Mouse (Mus musculus): ENCODE measurements around the gene Proca1. TPM values are rescaled to one million over a fixed set of nuclear protein-coding genes. Genes with fewer than 3 reads are reported as not detected.

Gene Proca1
- polyA plus RNA-seq (2012) = 0.18 and 0.67 TPM in 2 replicates

DNA sequence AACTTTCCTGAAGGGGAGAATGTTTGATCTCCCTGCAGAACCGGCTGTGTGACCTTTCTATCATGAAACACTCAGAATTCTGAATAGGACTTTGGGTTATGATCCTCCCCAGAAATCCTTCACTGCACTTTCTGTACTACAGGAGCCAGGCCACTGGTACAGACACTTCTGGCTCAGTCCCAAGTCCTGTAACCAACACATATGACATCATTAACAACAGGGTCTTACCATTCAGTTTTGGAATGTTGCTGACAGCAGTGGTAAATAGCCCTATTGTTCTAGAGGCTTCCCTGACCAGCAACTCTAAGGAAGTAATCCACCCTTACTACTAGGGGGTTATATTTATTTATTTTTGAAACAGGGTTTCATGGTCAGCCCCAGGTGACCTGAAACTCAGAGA is at the start of gene Proca1:
Proca1 (plus strand) TSS at position 280 of the 400 bp plus-strand sequence.

DNA sequence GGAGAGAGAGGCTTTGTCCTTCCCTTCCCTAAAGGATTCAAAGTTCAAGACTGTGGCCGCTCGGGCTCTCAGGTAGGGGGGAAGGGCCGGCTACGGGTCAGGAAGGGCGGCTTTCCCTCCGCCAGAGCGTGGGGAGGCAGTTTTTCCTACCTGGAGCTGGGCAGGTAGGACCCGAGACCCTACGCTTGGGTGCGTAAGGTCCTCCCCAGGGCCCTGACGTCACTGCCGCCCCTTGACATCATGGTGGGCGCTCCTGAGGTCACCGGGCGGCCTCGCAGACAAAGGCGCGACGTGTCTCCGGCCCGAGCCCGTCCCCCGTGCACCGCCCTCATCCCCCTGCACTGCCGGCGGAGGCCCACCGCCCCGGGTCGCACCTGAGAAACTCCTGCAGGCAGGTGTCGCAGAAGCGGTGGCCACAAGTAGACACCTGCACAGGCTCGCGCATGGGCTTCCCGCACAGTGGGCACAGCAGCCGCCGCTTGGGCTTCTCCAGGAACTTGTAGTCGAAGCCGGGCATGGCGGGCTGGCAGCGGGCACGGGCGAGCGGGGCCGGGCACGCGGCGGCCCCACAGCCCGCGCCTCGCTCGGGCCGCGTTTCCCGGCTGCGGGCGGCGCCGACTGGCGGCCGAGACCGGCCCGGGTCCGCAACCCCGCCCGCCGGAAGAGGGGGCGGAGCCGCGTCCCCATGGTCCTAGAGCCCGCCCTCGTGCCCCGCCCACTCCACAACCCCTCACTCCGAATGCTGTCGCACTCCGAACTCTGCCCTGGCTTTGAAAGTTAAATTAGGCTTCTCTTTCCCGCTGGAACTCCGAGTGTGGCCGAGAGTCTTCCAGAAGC is 28.1 kb upstream of the Proca1 start, which contains the start of gene Traf4:
Traf4 (minus strand) TSS at position 666 of the 837 bp plus-strand sequence.

DNA sequence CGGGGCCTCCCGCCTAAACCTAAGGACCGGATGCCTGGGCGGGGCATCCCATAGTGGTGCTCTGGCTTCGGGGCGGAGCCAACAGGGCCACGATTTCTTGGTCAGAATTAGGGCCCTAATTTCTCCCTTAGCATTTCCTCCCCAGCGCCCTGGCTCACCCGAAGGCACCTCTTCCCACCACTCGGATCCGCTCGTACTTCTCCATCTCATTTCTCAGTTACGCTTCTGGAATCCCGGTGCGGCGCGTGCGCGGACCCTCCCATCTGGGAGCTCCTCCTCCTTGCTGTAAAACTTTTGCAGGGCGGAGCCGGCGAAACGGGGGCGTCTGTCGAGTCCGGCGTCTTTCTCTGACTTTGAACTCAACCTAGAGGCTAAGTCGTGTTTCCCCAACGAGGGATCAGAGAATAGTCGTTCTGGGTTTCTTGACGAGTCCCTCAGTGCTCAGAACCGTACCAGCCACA is 16.8 kb upstream of the Proca1 start, which contains the start of the genes Nek8 and Tlcd1:
Nek8 (minus strand) TSS at position 274 of the 461 bp plus-strand sequence.
Tlcd1 (plus strand) TSS at position 310 of the 461 bp plus-strand sequence.

DNA sequence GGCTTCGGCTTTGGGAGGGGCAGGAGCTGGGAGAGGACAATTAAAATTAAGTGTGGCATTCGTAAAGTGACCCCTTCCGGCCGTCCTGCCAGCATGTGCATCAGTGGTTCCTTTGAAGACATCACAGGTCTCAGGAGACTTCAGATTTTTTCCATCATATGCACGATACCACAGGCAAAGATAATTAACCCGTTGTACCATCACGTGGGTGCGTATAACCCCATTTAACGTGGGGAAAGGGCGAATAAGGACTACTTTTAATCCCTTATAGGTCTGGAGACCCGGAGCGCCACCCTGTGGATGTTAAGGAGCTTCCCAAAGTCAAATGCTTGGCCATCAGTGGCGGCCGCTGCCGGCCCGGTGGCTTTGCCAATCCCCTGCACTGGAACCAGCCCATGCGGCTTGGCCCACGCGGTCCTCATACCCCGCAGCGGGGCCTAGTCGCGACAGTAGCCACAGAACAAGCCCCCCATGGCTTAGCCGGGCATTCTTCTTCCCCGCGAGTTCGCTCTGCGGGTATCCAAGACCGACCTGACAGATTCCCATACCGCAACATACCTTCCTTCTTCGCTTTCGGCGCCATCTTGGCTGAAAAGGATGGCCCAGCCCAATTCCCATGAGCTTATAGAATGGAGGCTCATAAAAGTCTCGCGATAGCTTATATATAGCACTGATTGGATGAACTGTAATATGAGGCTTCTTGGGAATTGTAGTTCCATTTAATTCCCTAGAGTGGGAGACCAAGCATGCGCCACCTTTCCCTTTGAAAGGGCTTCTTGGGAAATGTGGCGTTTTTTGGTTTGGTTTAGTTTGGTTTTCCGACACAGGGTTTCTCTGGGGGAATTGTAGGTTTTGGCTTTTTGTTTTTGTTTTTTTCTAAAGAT is 10.0 kb upstream of the Proca1 start, which contains the start of gene Rpl23a:
Rpl23a (minus strand) TSS at position 624 of the 884 bp plus-strand sequence.

GRCm38 (mm10) chr11:78188331-78189233 is 4.6 kb upstream of the Proca1 start, which contains the start of gene Rab34:
Rab34 (plus strand) TSS chr11:78188430.

GRCm38 (mm10) chr11:78245627-78246317 is 52.6 kb downstream of the Proca1 start, which contains the start of the genes Sdf2 and Supt6:
Sdf2 (plus strand) TSS chr11:78245746.
Supt6 (minus strand) TSS chr11:78245987.

Other genes with a start within 250 kb of the Proca1 start
- 194 and 232 TPM in 2 replicates for gene Phf12, start 210.6 kb upstream of the Proca1 start, polyA plus RNA-seq (2012)
- 7.4 and 8.4 TPM in 2 replicates for gene Dhrs13, start 161.1 kb upstream of the Proca1 start, polyA plus RNA-seq (2012)
- 55.6 and 72.3 TPM in 2 replicates for gene Flot2, start 155.5 kb upstream of the Proca1 start, polyA plus RNA-seq (2012)
- 3.4 TPM in 2 replicates for gene Eral1, start 113.0 kb upstream of the Proca1 start, polyA plus RNA-seq (2012)
- gene Fam222b, start 98.7 kb upstream of the Proca1 start, polyA plus RNA-seq (2012) = 24.6 and 33.3 TPM in 2 replicates
- 29.8 and 41.4 TPM in 2 replicates for gene Traf4, start 27.8 kb upstream of the Proca1 start, polyA plus RNA-seq (2012)
- gene Nek8, start 16.7 kb upstream of the Proca1 start, polyA plus RNA-seq (2012) = 3.1 and 4.3 TPM in 2 replicates
- 34.7 and 38.4 TPM in 2 replicates for gene Tlcd1, start 16.7 kb upstream of the Proca1 start, polyA plus RNA-seq (2012)
- 1,982 and 2,223 TPM in 2 replicates for gene Rpl23a, start 9.8 kb upstream of the Proca1 start, polyA plus RNA-seq (2012)
- gene Rab34, start 5.0 kb upstream of the Proca1 start, polyA plus RNA-seq (2012) = 3.0 and 4.5 TPM in 2 replicates
- gene Sdf2, start 52.4 kb downstream of the Proca1 start, polyA plus RNA-seq (2012) = 9.6 and 11.2 TPM in 2 replicates
- gene Supt6, start 52.6 kb downstream of the Proca1 start, polyA plus RNA-seq (2012) = 82.2 and 96.4 TPM in 2 replicates
- 88.7 and 97.6 TPM in 2 replicates for gene 2610507B11Rik, start 68.4 kb downstream of the Proca1 start, polyA plus RNA-seq (2012)
- gene BC030499, start 97.4 kb downstream of the Proca1 start, polyA plus RNA-seq (2012) = not detected in 2 replicates
- gene Spag5, start 108.1 kb downstream of the Proca1 start, polyA plus RNA-seq (2012) = 66.8 and 68.5 TPM in 2 replicates
- 0.44 and 1.4 TPM in 2 replicates for gene Aldoc, start 129.6 kb downstream of the Proca1 start, polyA plus RNA-seq (2012)
- gene Pigs, start 135.0 kb downstream of the Proca1 start, polyA plus RNA-seq (2012) = 84.7 and 91.0 TPM in 2 replicates
- gene Unc119, start 150.1 kb downstream of the Proca1 start, polyA plus RNA-seq (2012) = 74.0 and 91.3 TPM in 2 replicates
- gene Foxn1, start 193.2 kb downstream of the Proca1 start, polyA plus RNA-seq (2012) = not detected in 2 replicates
- 0.05 and 0.10 TPM in 2 replicates for gene Slc13a2, start 228.8 kb downstream of the Proca1 start, polyA plus RNA-seq (2012)